Mouse (Mus musculus) G1E (cell line): ENCODE results near the gene C1rl. TPM values are rescaled to one million over a fixed set of nuclear protein-coding genes. Genes with fewer than 3 reads are reported as not detected.

Experiments used
- ATAC-seq: 2 replicates; pipeline ENCODE4 v1.8.0; 2016; ENCODE audit warnings: mild to moderate bottlenecking; ENCODE audit not compliant: insufficient number of reproducible peaks, poor library complexity, low FRiP score, severe bottlenecking; ENCODE audit errors: extremely low read depth
- DNase-seq: peaks from one replicate; pipeline ENCODE4 v3.0.0; 2012; ENCODE audit warnings: low spot score
- H3K27me3 ChIP-seq: 2 replicates; pipeline ENCODE4 v1.6.1; 2012; ENCODE audit warnings: mild to moderate bottlenecking, low read length, inconsistent platforms; ENCODE audit not compliant: insufficient read depth
- H3K36me3 ChIP-seq: replicated peaks from 2 replicates; pipeline ENCODE3; 2012; ENCODE audit warnings: mild to moderate bottlenecking, inconsistent platforms
- H3K4me1 ChIP-seq: 2 replicates; pipeline ENCODE4 v1.6.1; 2012; ENCODE audit warnings: low read depth, low read length, inconsistent platforms, mixed read lengths; ENCODE audit not compliant: insufficient read depth
- H3K4me3 ChIP-seq: 2 replicates; pipeline ENCODE4 v1.5.1; 2012; ENCODE audit warnings: low read depth, mild to moderate bottlenecking, inconsistent platforms, low read length, moderate library complexity, mixed read lengths
- H3K9me3 ChIP-seq: replicated peaks from 2 replicates; pipeline ENCODE4 v1.6.1; 2012; ENCODE audit warnings: inconsistent platforms
- CTCF ChIP-seq: IDR thresholded peaks from 2 replicates; pipeline ENCODE4 v1.5.1; 2012; ENCODE audit warnings: low read depth, low read length, inconsistent platforms, mixed read lengths
- GATA1 ChIP-seq: IDR thresholded peaks from 2 replicates; pipeline ENCODE4 v1.6.1; 2012; ENCODE audit warnings: borderline replicate concordance, low read length, inconsistent platforms, mixed read lengths
- GATA2 ChIP-seq: IDR thresholded peaks from 2 replicates; pipeline ENCODE4 v1.6.1; 2012; ENCODE audit warnings: low read depth, low read length, inconsistent platforms, borderline replicate concordance
- POLR2AphosphoS5 ChIP-seq: IDR thresholded peaks from 2 replicates; pipeline ENCODE4 v1.6.1; 2012; ENCODE audit warnings: low read depth, low read length, inconsistent platforms; ENCODE audit not compliant: insufficient replicate concordance
- TAL1 ChIP-seq: conservative IDR thresholded peaks from 2 replicates; pipeline ENCODE4 v1.6.1; 2012; ENCODE audit warnings: low read depth, low read length, inconsistent platforms, mixed read lengths
- polyA plus RNA-seq: library from polyadenylated mRNA; stranded (reverse); fragments of >175 nt; gene quantifications from 2 replicates; pipeline ENCODE4 v1.2.3, GENCODE M21; 2012
- total RNA-seq, 2 experiments: library from RNA; stranded (forward) in 1 of 2; stranded (reverse) in 1 of 2; fragments of 200-1000 nt in 1 of 2; fragments of >200 nt in 1 of 2; fragmentation: Nextera tagmentation in 1 of 2; gene quantifications; 2 replicates each; pipeline ENCODE4 v1.2.3; 2014 to 2017

C1rl gene
- total and polyA plus RNA-seq, 3 experiments: 0.05 to 0.10 TPM; not detected in 1

DNA sequence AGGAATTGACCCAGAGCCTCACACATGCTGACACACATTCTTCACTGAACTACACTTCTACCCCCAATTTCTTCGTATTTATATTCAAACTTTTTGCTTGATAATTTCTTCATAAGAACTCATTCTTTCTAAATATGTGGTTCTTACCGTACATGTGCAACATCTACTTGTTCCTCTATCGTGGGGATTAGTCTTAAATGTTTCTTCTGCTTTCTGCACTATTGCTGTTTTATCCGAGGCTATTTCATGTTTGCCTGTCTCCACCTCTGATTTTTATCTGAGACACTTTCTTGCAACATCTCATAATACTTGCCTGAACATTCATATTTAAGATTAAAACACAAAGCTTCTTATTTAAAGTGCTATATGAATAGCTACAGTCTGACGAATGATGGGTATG is 3.1 kb downstream of the C1rl start:
- H3K36me3 ChIP-seq: no peaks in the 10 kb centered on the region
- no peaks in the 10 kb centered on the region for H3K9me3 ChIP-seq
- no peak overlapping the region for H3K4me3 ChIP-seq
- H3K4me1 ChIP-seq: peaks cover 12% of the 10 kb centered on the region
- DNase-seq (no peak), ATAC-seq (no peak)
- H3K27me3 ChIP-seq: peaks cover 3% of the 10 kb centered on the region
- TF ChIP-seq POLR2AphosphoS5: no peak
- no peak for TF ChIP-seq GATA2
- no peak for TF ChIP-seq TAL1
- TF ChIP-seq GATA1: no peak

DNA sequence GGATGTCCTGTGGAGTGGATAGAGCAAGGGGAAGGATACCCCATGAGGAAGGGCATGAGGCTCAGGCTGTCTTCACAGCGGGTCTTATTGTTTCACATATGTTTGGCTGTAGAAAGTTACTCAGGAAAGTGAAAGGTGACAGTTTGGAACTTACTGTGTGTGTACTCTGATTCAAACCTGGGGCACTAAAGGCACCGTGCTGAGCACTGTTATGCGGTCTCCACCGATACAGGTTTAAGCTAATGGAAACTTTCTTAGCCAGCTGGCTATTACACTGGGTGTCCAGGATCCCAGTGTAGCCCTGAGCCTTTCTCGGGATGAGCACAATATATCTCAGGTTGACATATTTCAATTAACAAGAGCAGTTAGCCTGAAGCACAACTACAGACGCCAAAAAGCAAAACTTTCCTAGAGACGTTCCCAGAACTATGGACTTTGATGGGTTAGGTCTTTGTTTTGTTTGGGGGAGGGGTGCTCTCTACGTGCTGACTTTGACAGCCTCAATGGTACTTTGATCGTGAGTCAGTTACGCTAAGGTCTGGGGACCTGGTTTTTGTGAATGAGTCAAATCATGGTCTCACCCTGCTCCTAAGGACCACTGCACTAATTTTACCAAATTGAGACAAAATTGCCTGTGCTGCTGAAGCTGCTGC is 7.1 kb downstream of the C1rl start:
- no peaks in the 10 kb centered on the region for H3K36me3 ChIP-seq
- DNase-seq (no peak), ATAC-seq (no peak)
- H3K4me3 ChIP-seq: no peak overlapping the region
- no peaks in the 10 kb centered on the region for H3K4me1 ChIP-seq
- no peaks in the 10 kb centered on the region for H3K27me3 ChIP-seq
- no peaks in the 10 kb centered on the region for H3K9me3 ChIP-seq
- no peak for TF ChIP-seq POLR2AphosphoS5
- TF ChIP-seq GATA1: no peak
- no peak for TF ChIP-seq GATA2
- TF ChIP-seq TAL1: no peak
- no peak for TF ChIP-seq CTCF

DNA sequence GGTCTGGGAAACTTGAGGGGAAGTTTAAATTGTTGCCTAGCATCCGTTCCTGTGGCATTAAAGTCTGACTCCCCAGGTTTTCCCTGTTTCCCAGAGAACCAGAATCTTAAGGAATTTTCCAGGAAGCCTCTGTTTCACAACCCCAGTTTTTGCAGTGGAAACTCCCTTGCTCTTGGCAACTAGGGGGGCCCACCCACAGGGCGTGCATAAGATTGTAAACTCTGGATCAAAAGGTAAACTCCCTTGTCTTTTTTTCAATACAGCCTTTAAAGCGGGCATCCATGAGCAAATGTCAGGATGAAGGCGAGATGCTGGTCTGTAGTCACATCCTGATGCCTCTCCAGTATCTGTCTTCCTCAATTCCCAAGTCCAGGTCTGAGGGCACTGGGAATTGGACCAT is 8.6 kb downstream of the C1rl start:
- Histone ChIP-seq H3K27me3 (no peaks in the 10 kb centered on the region), H3K4me3 (no peak overlapping the region), H3K4me1 (no peaks in the 10 kb centered on the region), H3K9me3 (no peaks in the 10 kb centered on the region), H3K36me3 (no peaks in the 10 kb centered on the region)
- TF ChIP-seq CTCF (no peak), GATA1 (no peak), POLR2AphosphoS5 (no peak), GATA2 (no peak), TAL1 (no peak)
- no peak for DNase-seq
- no peak for ATAC-seq

DNA sequence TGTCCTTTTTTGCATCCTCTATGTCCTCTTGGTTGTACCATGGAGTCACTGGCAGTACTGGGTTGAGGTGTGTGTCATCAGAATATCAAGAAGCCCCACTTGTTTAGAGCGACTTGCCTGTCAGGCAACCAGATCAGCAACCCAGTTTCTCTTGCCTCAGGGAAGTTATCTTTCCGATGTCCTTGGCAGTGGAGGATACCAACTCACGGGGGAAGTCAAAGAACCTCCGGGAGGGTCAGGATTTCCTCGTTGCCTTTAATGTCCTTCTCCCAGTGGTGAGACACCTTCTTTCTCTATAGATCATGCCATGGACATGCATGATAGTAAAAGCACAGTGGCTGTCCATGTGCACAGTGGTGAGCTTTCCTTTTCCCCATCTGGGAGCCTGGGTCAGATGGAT is 9.1 kb downstream of the C1rl start:
- no peaks in the 10 kb centered on the region for H3K27me3 ChIP-seq
- DNase-seq: no peak
- no peaks in the 10 kb centered on the region for H3K9me3 ChIP-seq
- TF ChIP-seq CTCF (no peak), GATA2 (no peak), POLR2AphosphoS5 (no peak), TAL1 (no peak), GATA1 (no peak)
- H3K4me1 ChIP-seq: no peaks in the 10 kb centered on the region
- no peak overlapping the region for H3K4me3 ChIP-seq
- no peaks in the 10 kb centered on the region for H3K36me3 ChIP-seq
- no peak for ATAC-seq

DNA sequence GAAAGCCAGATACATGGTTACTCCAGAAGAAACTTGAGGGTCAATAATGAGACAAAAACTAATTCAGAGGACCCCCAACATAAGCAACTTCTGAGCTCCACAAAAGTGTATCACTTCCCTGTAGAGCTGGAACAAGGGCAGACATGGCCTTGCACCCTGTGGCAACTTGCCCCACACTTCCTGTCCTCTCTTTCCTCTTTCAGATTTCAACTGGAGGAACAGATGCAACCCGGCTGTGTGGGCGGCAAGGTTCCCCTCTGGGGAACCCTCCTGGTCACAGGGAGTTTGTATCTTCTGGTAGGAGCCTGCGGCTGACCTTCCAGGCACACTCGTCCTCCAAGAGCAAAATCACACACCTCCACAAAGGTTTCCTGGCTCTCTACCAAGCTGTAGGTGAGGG is 12.1 kb downstream of the C1rl start:
- Histone ChIP-seq H3K9me3 (no peaks in the 10 kb centered on the region), H3K4me1 (no peaks in the 10 kb centered on the region), H3K27me3 (peaks cover 5% of the 10 kb centered on the region; the same call in 1 of the 2 replicates), H3K36me3 (no peaks in the 10 kb centered on the region), H3K4me3 (no peak overlapping the region)
- ATAC-seq (no peak), DNase-seq (no peak)
- TF ChIP-seq GATA2 (no peak), POLR2AphosphoS5 (no peak), CTCF (no peak), GATA1 (no peak), TAL1 (no peak)

DNA sequence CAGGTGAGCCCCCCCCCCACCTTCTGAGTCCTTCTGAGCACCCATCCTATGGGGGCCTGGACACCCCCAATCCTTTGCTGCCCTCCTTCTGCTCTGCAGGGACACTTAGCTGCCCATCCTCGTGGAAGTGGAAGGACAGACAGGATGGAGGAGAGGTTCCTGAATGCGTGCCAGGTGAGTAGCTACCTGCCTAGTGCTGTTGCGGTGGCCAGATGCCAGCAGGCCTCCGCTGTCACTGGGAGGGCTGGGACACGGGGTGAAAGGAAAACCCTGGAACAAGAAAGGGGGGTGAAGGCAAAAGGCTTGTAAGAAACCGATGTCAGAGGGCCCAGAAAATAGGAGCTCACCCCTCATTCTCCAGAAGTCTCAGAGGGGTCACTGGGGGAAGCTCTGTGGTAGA is 14.1 kb downstream of the C1rl start:
- DNase-seq (no peak), ATAC-seq (no peak)
- no peaks in the 10 kb centered on the region for H3K36me3 ChIP-seq
- H3K4me3 ChIP-seq: no peak overlapping the region
- TF ChIP-seq GATA1 (no peak), CTCF (no peak), POLR2AphosphoS5 (no peak), TAL1 (no peak), GATA2 (no peak)
- H3K4me1 ChIP-seq: no peaks in the 10 kb centered on the region
- peaks cover 5% of the 10 kb centered on the region; the same call in 1 of the 2 replicates for H3K27me3 ChIP-seq
- no peaks in the 10 kb centered on the region for H3K9me3 ChIP-seq
